Mouse (Mus musculus) urinary bladder, postnatal 36 days (tissue): Measurements from ENCODE around the gene Ube2l6.
A peak's percentile ranks its signal among the peaks of the same experiment; 100 is the strongest.

ENCODE experiments used
- DNase-seq, 2 experiments: peaks; one replicate each; pipeline ENCODE4 v3.0.0; 2022; ENCODE audit warnings: low spot score in 2 of 2, mixed read lengths in 1 of 2

Ube2l6 gene

GRCm38 (mm10) chr2:84798493-84798921 lies at the start of gene Ube2l6:
Ube2l6 (plus strand) TSS chr2:84798828.
- DNase-seq, result peak; percentile 45 to 75

GRCm38 (mm10) chr2:84750115-84750514 lies 48.5 kb upstream of the Ube2l6 start:
- no peak for DNase-seq

- no peak for DNase-seq
Measured at GRCm38 (mm10) chr2:84756245-84756644, 42.4 kb upstream of the Ube2l6 start.

- DNase-seq, result no peak
Measured at GRCm38 (mm10) chr2:84757026-84757682, 41.5 kb upstream of the Ube2l6 start.

- DNase-seq, result no peak
Measured at GRCm38 (mm10) chr2:84758542-84759127, 40.0 kb upstream of the Ube2l6 start.

GRCm38 (mm10) chr2:84760777-84761176 lies 37.9 kb upstream of the Ube2l6 start:
- no peak for DNase-seq

GRCm38 (mm10) chr2:84761309-84761708 lies 37.3 kb upstream of the Ube2l6 start:
- DNase-seq, result no peak

GRCm38 (mm10) chr2:84761840-84762239 lies 36.8 kb upstream of the Ube2l6 start:
- no peak for DNase-seq

GRCm38 (mm10) chr2:84762295-84762694 lies 36.3 kb upstream of the Ube2l6 start:
- no peak for DNase-seq

- no peak for DNase-seq
Measured at GRCm38 (mm10) chr2:84762818-84763217, 35.8 kb upstream of the Ube2l6 start.

- peak in 1 of 2 experiments; percentile 54 for DNase-seq
Measured at GRCm38 (mm10) chr2:84770501-84770900, 28.1 kb upstream of the Ube2l6 start.

- DNase-seq, result no peak
Measured at GRCm38 (mm10) chr2:84772454-84772853, 26.2 kb upstream of the Ube2l6 start.

GRCm38 (mm10) chr2:84773195-84773594 lies 25.4 kb upstream of the Ube2l6 start:
- no peak for DNase-seq

- DNase-seq, result peak; percentile 62 to 84
Measured at GRCm38 (mm10) chr2:84774751-84775150, 23.9 kb upstream of the Ube2l6 start.

GRCm38 (mm10) chr2:84775241-84775640 lies 23.4 kb upstream of the Ube2l6 start, which contains the start of gene Serping1:
Serping1 (minus strand) TSS chr2:84775444.
- no peak for DNase-seq

GRCm38 (mm10) chr2:84775665-84776064 lies 23.0 kb upstream of the Ube2l6 start:
- DNase-seq, result peak in 1 of 2 experiments; percentile 49

- DNase-seq, result no peak
Measured at GRCm38 (mm10) chr2:84777706-84778105, 20.9 kb upstream of the Ube2l6 start.

GRCm38 (mm10) chr2:84779210-84779609 lies 19.4 kb upstream of the Ube2l6 start:
- no peak for DNase-seq

GRCm38 (mm10) chr2:84783315-84783714 lies 15.3 kb upstream of the Ube2l6 start:
- no peak for DNase-seq

GRCm38 (mm10) chr2:84783840-84784566 lies 14.6 kb upstream of the Ube2l6 start:
- peak in 1 of 2 experiments; percentile 21 for DNase-seq

GRCm38 (mm10) chr2:84788316-84788715 lies 10.3 kb upstream of the Ube2l6 start:
- DNase-seq, result no peak

GRCm38 (mm10) chr2:84790418-84790817 lies 8.2 kb upstream of the Ube2l6 start:
- peak in 1 of 2 experiments; percentile 17 for DNase-seq

GRCm38 (mm10) chr2:84792516-84792915 lies 6.1 kb upstream of the Ube2l6 start:
- DNase-seq, result no peak
